Mouse (Mus musculus) intestine, embryonic 14.5 days (tissue): ENCODE results near the gene Tcf7l2. TPM values are rescaled to one million over a fixed set of nuclear protein-coding genes. Genes with fewer than 3 reads are reported as not detected.
A peak's percentile ranks its signal among the peaks of the same experiment; 100 is the strongest.

ENCODE experiments used
- ATAC-seq: fragments of 200-750 bp; cut with Nextera tagmentation; replicated peaks from 2 replicates; pipeline ENCODE4 v1.8.0; 2017; ENCODE audit warnings: low read depth, moderate number of reproducible peaks, moderate TSS enrichment, moderate library complexity; ENCODE audit not compliant: low FRiP score, low TSS enrichment
- DNase-seq: peaks from one replicate; pipeline ENCODE4 v3.0.0-alpha.2; 2018; ENCODE audit warnings: low spot score
- H3K27ac ChIP-seq: fragments of 300-500 bp; sonication (generic); 2 replicates; pipeline ENCODE4 v1.5.1; 2014; ENCODE audit warnings: low read depth, mild to moderate bottlenecking, control low read depth
- H3K27me3 ChIP-seq: fragments of 300-500 bp; sonication (generic); replicated peaks from 2 replicates; pipeline ENCODE4 v1.6.1; 2014; ENCODE audit warnings: low read length, control low read depth; ENCODE audit not compliant: control insufficient read depth, insufficient read depth
- H3K36me3 ChIP-seq: fragments of 300-500 bp; sonication (generic); 2 replicates; pipeline ENCODE4 v1.6.1; 2014; ENCODE audit warnings: low read length, control low read depth; ENCODE audit not compliant: control insufficient read depth, insufficient read depth
- H3K4me1 ChIP-seq: fragments of 300-500 bp; sonication (generic); replicated peaks from 2 replicates; pipeline ENCODE4 v1.6.1; 2014; ENCODE audit warnings: low read length, control low read depth, mixed read lengths; ENCODE audit not compliant: control insufficient read depth, insufficient read depth
- H3K4me2 ChIP-seq: fragments of 300-500 bp; sonication (generic); 2 replicates; pipeline ENCODE4 v1.6.1; 2014; ENCODE audit warnings: low read length
- H3K4me3 ChIP-seq: fragments of 300-500 bp; sonication (generic); 2 replicates; pipeline ENCODE4 v1.5.1; 2014; ENCODE audit warnings: low read depth, low read length, control low read depth, mixed read lengths
- H3K9ac ChIP-seq: fragments of 300-500 bp; sonication (generic); 2 replicates; pipeline ENCODE4 v1.6.1; 2014; ENCODE audit warnings: mild to moderate bottlenecking, low read length
- H3K9me3 ChIP-seq: fragments of 300-500 bp; sonication (generic); 2 replicates; pipeline ENCODE4 v1.6.1; 2016; ENCODE audit warnings: low read length, control low read depth; ENCODE audit not compliant: control insufficient read depth
- WGBS: fragments of 180-500 bp; shearing (Covaris S2); extraction: QIAGEN DNeasy Blood & Tissue Kit; methylation state at CpG from one replicate; pipeline ENCODE4 v1.1.7; 2014; 5-methylcytosine and 5-hydroxymethylcytosine counted together
- polyA plus RNA-seq: library from polyadenylated mRNA; unstranded; fragments of >200 nt; fragmentation: Nextera tagmentation; extraction: Ambion mirVana; gene quantifications from 2 replicates; pipeline ENCODE4 v1.2.1, GENCODE M21; 2014

Tcf7l2 gene
- 97.2 and 99.2 TPM in 2 replicates for polyA plus RNA-seq

DNA sequence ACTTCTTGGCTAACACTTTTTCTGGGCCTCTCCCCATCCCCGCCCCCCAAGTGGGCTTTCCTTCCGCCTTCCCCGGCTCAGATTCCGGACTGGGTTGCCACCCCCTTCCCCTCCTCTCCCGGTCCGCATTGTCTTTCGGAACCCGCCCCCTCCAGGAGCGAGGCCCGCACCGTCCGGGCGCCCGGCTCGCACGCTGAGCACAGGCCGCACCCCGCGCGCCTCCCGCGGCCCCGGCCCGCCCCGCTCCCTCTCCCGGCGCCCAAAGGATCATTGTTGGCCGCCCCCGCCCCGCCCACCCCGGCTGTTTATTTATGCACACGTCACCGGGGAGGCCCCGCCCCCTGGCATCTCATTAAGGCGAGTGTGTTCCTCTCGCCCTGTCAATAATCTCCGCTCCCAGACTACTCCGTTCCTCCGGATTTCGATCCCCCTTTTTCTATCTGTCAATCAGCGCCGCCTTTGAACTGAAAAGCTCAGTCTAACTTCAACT is at the start of gene Tcf7l2:
Gene Tcf7l2, plus strand, starts transcription at position 382 of the 490 bp plus-strand sequence.
- under 1% methylated on average over 41 of the region's 42 CpGs for WGBS
- peak within 1 kb of the TSS; percentile 99 for H3K27ac ChIP-seq

GRCm38 (mm10) chr19:55694651-55695050 is 47.0 kb upstream of the Tcf7l2 start:
- Histone ChIP-seq H3K9ac (no peak overlapping the region), H3K9me3 (no peaks in the 10 kb centered on the region), H3K4me2 (no peak overlapping the region), H3K27ac (no peak overlapping the region), H3K4me3 (no peak overlapping the region), H3K36me3 (no peaks in the 10 kb centered on the region), H3K27me3 (no peaks in the 10 kb centered on the region; the same call in 1 of the 2 replicates), H3K4me1 (no peaks in the 10 kb centered on the region; the same call in 1 of the 2 replicates)
- DNase-seq (no peak), ATAC-seq (no peak)
- 38% methylated on average over 13 of the region's 13 CpGs for WGBS

More for the DNA sequence above, at the start of gene Tcf7l2:
- H3K9ac ChIP-seq: peak within 1 kb of the TSS; percentile 98
- H3K4me2 ChIP-seq: peak within 1 kb of the TSS; percentile 94
- H3K27me3 ChIP-seq: no peaks in the 10 kb centered on the region
- peak within 1 kb of the TSS; percentile 91 for H3K4me3 ChIP-seq
- DNase-seq (peak; percentile 96), ATAC-seq (peak; percentile 91)
- peaks cover 4% of the 10 kb centered on the region; the same call in 1 of the 2 replicates for H3K36me3 ChIP-seq
- peaks cover 21% of the 10 kb centered on the region for H3K4me1 ChIP-seq
- no peaks in the 10 kb centered on the region for H3K9me3 ChIP-seq

DNA sequence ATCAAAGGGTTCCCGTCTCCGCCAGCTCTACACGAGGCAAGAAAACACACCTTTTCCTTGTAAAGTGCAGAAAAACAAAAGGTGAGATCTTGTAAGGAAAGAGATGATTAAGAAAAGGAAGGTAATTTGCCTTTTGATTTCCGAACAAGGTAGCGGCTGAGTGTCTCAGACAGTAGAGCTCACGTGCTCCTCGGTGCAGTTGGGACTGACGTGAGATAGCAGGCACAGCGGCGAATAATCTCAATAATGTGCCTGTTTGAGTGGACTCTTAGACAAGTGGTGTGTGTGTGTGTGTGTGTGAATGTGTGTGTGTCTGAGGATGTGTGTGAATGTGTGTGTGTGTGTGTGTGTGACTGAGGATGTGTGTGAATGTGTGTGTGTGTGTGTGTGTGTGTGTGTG is 46.2 kb upstream of the Tcf7l2 start:
- H3K36me3 ChIP-seq: no peaks in the 10 kb centered on the region
- 70% methylated on average over 10 of the region's 10 CpGs for WGBS
- DNase-seq: no peak

DNA sequence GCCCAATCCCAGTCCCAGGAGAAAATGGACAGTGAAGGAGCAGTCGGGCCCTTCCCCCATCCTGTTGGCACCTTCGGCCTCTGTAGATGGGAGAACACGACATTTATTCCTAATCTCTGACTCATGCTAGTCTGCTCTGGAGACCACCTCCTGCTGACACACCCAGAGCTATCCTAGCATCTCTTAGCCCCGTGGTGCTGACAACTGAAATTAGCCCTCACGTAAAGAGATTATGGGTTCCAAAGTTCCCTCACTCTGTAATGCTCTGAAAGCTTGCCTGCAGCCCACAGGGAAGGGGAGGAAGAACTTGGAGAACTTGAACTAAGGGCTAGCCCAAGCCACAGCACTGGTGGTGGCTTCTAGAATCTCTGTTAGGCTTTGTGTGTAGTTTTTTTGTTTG is 42.7 kb upstream of the Tcf7l2 start:
- no peak overlapping the region for H3K4me3 ChIP-seq
- no peak overlapping the region for H3K27ac ChIP-seq
- no peak overlapping the region for H3K9ac ChIP-seq
- no peaks in the 10 kb centered on the region for H3K36me3 ChIP-seq
- H3K27me3 ChIP-seq: no peaks in the 10 kb centered on the region
- WGBS: 61% methylated on average over 5 of the region's 5 CpGs
- H3K4me2 ChIP-seq: no peak overlapping the region
- ATAC-seq: no peak; the same call in 1 of the 2 replicates
- DNase-seq: no peak
- H3K9me3 ChIP-seq: no peaks in the 10 kb centered on the region
- H3K4me1 ChIP-seq: peaks cover 3% of the 10 kb centered on the region; the same call in 1 of the 2 replicates

More for the DNA sequence above, 46.2 kb upstream of the Tcf7l2 start:
- Histone ChIP-seq H3K9ac (no peak overlapping the region), H3K4me1 (peaks cover under 1% of the 10 kb centered on the region; the same call in 1 of the 2 replicates), H3K4me3 (no peak overlapping the region), H3K9me3 (no peaks in the 10 kb centered on the region), H3K4me2 (no peak overlapping the region), H3K27ac (no peak overlapping the region), H3K27me3 (no peaks in the 10 kb centered on the region; the same call in 1 of the 2 replicates)
- no peak for ATAC-seq

DNA sequence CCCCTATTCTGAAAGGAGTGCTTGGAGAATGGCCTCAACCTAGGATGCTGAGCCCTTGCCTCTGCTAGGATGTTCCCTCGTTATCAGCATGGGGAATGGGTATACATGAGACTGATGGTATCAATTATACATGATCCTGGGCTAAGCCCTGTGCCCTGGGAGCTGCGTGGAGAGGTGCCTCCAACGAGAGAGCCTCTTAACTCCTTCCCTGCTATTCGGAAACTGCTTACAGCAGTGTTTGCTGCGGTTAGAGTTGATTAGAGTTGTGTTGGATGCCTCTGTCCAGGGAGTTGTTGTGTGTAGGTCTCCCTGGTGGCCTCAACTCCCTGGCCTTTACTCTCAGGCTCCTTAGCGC is 41.4 kb upstream of the Tcf7l2 start:
- no peaks in the 10 kb centered on the region for H3K9me3 ChIP-seq
- H3K9ac ChIP-seq: no peak overlapping the region
- no peaks in the 10 kb centered on the region for H3K36me3 ChIP-seq
- H3K4me3 ChIP-seq: no peak overlapping the region
- H3K4me1 ChIP-seq: 0 out of 2 replicates have a peak, but pooled peaks cover 3% of the 10 kb centered on the region
- DNase-seq (no peak), ATAC-seq (peak; percentile 38; the same call in 1 of the 2 replicates)
- H3K27me3 ChIP-seq: no peaks in the 10 kb centered on the region
- 13% methylated on average over 6 of the region's 6 CpGs for WGBS
- peak overlapping the region; percentile 76 for H3K27ac ChIP-seq
- H3K4me2 ChIP-seq: peak overlapping the region; percentile 30; the same call in 1 of the 2 replicates

DNA sequence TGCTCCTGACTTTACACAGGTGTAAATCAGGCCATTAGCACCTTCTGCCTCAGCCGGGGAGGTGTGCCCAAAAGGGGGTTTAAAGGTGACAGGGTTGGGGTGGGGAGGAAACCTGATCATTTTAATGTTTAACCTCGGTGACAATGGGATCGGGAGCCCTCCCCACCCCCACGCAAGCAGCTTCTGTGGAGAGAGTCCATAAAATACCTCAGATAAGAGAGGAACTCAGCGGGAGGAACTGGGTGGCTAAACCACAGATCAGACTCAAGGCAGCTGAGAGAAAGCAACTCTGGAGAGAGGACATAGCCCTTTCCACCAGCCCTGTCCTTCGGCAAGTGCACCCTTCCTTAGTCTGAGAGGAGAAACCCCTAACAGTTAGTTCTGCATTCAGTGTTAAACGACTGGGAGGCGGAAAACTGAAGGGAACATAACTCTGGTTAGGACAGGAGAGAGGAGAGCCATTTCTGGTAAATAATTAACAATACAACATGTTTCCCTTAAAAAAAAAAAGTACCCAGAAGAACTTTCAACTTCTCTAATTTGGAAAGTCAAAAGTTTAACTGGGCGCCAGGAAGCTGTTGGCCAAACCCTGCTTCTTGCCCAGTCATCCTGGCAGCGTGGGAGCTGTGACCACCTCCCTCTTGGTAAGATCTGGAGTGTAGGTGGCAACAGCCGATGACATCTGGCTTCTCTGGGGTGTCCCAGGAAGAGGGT is 40.9 kb upstream of the Tcf7l2 start:
- Histone ChIP-seq H3K4me1 (0 out of 2 replicates have a peak, but pooled peaks cover 3% of the 10 kb centered on the region), H3K4me2 (peak overlapping the region; percentile 30), H3K27ac (peak overlapping the region; percentile 76), H3K9ac (no peak overlapping the region), H3K36me3 (no peaks in the 10 kb centered on the region), H3K9me3 (no peaks in the 10 kb centered on the region), H3K4me3 (no peak overlapping the region), H3K27me3 (no peaks in the 10 kb centered on the region)
- ATAC-seq (peak; percentile 63), DNase-seq (peak; percentile 77)
- WGBS: 20% methylated on average over 11 of the region's 11 CpGs

DNA sequence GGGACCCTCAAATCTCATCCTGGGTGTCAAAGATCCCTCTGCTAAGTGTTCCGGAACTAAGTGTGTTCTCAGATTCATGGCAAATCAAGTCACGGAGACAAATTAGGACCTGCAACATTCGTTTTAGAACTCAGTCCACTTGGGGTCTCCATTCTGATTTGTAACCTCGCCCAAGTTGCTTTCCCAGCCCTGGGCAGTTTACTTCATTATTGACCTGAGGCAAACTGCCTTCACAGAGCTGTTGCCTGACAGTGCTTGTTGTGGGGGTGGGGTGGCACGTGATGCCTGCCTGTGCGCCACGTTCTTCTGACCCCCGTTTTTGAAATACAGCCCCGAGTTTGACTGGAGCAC is 40.4 kb upstream of the Tcf7l2 start:
- Histone ChIP-seq H3K36me3 (no peaks in the 10 kb centered on the region), H3K9me3 (no peaks in the 10 kb centered on the region), H3K4me3 (no peak overlapping the region), H3K27ac (peak overlapping the region; percentile 76), H3K4me2 (peak overlapping the region; percentile 30), H3K4me1 (0 out of 2 replicates have a peak, but pooled peaks cover 3% of the 10 kb centered on the region), H3K9ac (no peak overlapping the region), H3K27me3 (no peaks in the 10 kb centered on the region)
- WGBS: 60% methylated on average over 9 of the region's 9 CpGs
- DNase-seq (no peak), ATAC-seq (no peak)

DNA sequence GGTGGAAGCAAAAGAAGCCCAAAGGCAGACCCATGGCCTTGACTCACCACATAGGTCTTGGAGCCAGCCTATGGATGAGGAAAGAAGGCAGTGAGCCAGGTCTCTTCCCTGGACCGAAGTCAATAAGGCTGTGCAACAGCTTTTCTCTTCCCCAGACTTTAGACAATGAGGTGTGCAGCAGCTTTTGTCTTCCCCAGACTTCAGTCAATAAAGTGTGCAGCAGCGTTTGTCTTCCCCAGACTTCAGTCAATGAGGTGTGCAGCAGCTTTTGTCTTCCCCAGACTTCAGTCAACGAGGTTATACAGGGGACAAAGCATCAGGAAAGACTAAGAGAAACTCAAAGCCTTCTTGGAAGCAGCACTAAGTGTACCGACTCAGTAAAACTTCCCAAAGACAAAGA is 39.5 kb upstream of the Tcf7l2 start:
- Histone ChIP-seq H3K4me3 (no peak overlapping the region), H3K4me2 (no peak overlapping the region), H3K9ac (no peak overlapping the region), H3K27me3 (no peaks in the 10 kb centered on the region), H3K9me3 (no peaks in the 10 kb centered on the region), H3K27ac (no peak overlapping the region), H3K4me1 (0 out of 2 replicates have a peak, but pooled peaks cover 3% of the 10 kb centered on the region), H3K36me3 (no peaks in the 10 kb centered on the region)
- ATAC-seq (no peak), DNase-seq (no peak)
- 80% methylated on average over 4 of the region's 4 CpGs for WGBS
